Mouse (Mus musculus) CD4-positive, CD25-positive, alpha-beta regulatory T cell, adult 4 months (primary cell): ENCODE data around the gene Pank2. TPM values are rescaled to one million over a fixed set of nuclear protein-coding genes. Genes with fewer than 3 reads are reported as not detected.
"Not testable (repeated sequence)": the region's sequence is repeated elsewhere in the genome, so short reads cannot be mapped to it uniquely, and the experiment has no call there.

Source experiments
- ATAC-seq: one replicate; pipeline ENCODE4 v1.8.0; 2017
- polyA plus RNA-seq, 2 experiments: library from polyadenylated mRNA; unstranded; fragments of 100-300 nt; shearing (Covaris generic); gene quantifications; one replicate each; pipeline ENCODE4 v1.2.1; 2017

Pank2 gene
- polyA plus RNA-seq = 10 to 100 TPM in 1 of 2 experiments, 1 to 10 TPM in 1; 7.7 to 12.0 TPM

GRCm38 (mm10) chr2:131262213-131262672, at the start of gene Pank2:
Pank2 (plus strand) TSS chr2:131262495.
- peak; percentile 96 for ATAC-seq

- no peak for ATAC-seq
Measured at GRCm38 (mm10) chr2:131213773-131214172, 48.5 kb upstream of the Pank2 start.

- no peak for ATAC-seq
Measured at GRCm38 (mm10) chr2:131215941-131216858, 46.1 kb upstream of the Pank2 start.

GRCm38 (mm10) chr2:131220030-131220429, 42.3 kb upstream of the Pank2 start:
- no peak for ATAC-seq

GRCm38 (mm10) chr2:131221853-131222515, 40.3 kb upstream of the Pank2 start:
- ATAC-seq = no peak

DNA sequence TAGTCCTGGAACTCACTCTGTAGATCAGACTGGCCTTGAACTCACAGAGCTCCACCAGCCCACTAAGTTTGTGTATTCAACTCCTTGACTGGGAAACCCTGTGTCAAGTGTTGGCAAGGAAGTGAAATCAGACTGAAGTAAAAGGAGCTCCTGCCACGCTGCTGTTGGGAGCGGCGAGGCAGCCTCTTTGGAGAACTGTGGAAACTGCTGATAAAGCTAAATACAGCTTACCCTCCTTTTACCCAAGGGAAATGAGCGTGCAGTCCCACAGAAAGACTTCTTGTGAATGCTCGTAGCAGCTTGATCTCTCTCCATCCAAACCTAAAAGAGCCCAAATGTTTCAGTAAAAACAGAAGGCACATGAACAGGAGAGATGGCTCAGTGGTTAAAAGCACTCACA, 39.7 kb upstream of the Pank2 start:
- no peak for ATAC-seq

DNA sequence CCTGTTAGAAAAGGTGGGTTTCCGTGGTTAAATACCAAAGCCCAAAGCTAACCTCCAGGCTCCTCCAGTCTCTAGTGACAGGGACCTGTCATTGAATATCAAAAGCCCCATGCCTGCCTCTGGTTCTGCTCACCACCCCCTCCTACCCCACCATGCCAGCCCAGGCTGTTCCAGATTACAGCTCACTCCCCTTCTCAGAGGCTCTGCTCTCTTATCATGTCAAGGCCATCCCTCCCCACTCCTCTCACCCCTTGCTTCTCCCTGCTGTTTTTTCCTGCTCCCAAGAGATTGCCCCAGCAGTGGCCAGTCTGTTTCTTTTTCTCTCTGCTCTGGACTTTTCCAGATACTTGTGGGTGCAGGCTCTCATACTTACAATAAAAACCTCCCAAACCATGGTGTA, 38.7 kb upstream of the Pank2 start:
- no peak for ATAC-seq

- ATAC-seq = no peak
Measured at GRCm38 (mm10) chr2:131225178-131225577, 37.1 kb upstream of the Pank2 start.

DNA sequence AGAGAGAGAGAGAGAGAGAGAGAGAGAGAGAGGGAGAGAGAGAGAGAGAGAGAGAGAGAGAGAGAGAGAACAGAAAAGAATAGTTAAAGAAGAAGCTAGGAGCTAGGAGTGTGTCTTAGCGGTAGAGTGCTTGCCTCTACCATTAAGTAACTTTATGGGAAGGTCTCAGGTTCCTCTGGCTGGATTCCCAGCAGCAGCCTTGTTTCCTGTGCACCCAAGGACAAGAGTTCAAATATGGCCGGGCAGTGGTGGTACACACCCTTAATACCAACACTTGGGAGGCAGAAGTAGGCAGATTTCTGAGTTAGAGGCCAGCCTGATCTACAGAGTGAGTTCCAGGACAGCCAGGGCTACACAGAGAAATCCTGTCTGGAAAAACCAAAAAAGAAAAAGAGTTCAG, 35.6 kb upstream of the Pank2 start:
- ATAC-seq = not testable (repeated sequence)

DNA sequence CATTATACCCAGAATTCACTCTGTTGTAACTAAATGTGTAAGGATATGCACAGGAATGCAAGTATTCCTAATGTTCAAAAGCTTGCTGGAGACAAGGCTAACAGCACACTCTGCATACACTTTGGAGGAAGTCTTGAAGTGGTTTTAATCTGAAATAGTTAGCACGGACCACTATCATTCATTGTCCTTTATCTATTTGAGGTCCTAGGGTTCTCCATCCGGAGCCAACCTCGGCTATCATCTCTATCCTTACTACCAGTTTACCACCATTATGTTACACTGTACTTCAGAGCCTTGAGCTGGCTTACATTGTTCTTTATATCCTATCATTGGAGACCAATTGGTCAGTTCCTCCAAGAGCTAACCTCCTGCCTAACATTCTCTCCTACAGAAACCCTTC, 35.1 kb upstream of the Pank2 start:
- ATAC-seq = no peak

DNA sequence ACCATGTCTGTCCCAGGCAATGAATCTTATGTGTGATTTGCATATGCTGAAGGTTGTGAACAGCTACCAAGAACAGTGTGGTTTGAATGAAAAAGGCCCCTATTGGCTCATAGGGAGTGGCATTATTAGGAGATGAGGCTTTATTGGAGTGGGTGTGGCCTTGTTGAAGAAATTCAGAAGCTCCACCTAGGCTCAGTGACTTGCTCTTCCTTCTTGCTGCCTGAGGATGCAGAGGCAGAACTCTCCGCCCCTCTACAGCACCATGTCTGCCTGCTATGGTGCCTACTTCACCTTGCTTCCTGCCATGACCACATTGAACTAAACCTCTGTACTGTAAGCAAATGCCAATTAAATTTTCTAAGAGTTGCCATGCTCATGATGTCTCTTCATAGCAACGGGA, 29.7 kb upstream of the Pank2 start:
- no peak for ATAC-seq

- peak; percentile 99 for ATAC-seq
Measured at GRCm38 (mm10) chr2:131233307-131234126, 28.8 kb upstream of the Pank2 start, which contains the start of gene Mavs. Mavs (plus strand) TSS chr2:131234063.

GRCm38 (mm10) chr2:131234127-131234650, 28.1 kb upstream of the Pank2 start:
- ATAC-seq = peak; percentile 1

DNA sequence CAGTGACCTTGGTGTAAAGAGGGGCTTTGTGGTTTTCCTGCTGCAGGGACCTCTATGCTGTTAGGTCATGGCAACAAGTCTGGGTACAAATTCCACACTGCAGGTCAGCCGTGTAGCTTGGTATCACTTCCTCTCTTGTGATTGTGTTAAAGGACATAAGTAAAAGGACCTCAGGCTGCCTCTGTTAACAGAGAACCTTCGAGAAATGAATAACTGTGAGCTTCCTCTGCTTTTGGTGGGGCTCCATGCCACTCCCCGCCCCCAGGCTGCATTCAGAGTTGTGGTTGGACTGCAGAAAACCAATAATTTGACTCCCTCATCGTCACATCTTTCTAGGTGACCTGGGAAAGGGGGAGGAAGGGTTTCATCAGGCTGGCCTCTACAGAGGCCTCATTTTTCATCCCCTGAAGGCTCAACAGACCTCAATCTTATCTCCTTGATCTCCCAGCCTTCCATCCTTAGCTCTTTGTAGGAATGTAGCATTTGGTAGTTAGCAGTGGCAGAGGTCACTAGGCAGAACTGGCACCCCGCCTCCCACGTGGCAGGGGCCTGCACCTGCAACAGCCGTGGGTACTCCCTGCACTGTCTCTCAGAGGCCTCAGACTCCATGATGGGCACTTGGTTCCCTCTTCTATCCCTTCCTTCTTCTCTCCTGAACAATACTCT, 27.2 kb upstream of the Pank2 start:
- ATAC-seq = no peak

DNA sequence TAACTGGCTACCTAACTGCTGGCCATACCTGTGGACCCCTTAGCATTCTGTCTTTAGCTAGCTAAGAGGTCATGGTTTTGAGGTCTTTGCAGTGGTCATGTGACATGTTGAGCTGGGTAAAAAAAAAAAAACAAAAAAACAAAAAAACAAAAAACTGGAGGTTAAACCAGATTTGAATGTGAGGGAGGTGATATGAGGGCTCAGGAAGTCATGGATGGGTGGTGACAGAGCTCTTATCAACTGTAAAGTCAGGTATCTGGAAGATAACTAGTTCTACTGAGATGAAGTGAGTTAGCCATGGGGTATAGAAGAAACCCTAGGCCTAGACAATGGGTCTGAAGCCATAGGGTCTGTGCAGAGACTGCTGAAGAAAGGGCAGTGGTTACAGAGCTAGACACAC, 20.1 kb upstream of the Pank2 start:
- no peak for ATAC-seq

- no peak for ATAC-seq
Measured at GRCm38 (mm10) chr2:131242929-131243328, 19.4 kb upstream of the Pank2 start.

DNA sequence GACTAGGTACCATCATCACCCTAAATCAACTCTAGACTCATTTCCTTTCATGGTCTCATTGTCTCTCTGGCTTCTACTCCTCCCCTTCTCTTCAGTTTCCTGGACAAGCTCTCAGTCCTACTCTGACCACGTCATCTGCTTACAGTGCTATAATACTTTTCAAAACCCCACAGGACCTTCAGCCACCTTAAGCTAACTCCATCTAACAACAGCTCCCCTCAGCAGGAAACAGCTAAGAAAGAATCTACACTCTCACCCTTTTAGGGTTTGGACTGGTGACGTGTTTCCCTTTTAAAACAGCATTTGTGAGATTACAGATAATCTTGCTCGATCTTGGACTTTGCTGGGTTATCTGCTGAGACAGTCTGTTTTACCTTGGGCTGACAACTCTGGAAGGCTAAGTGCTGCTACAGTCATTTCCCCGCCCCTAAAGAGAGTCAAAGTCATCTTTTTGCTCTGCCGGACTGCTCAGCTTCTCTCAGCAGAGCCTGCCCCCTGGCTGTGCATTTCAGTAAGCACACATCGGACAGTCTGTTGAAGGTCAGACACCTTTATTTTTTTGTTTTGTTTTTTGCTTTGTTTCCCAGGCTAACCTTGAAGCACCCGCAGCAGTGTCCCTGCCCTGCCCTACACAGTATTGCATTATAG, 8.5 kb upstream of the Pank2 start:
- peak; percentile 87 for ATAC-seq

DNA sequence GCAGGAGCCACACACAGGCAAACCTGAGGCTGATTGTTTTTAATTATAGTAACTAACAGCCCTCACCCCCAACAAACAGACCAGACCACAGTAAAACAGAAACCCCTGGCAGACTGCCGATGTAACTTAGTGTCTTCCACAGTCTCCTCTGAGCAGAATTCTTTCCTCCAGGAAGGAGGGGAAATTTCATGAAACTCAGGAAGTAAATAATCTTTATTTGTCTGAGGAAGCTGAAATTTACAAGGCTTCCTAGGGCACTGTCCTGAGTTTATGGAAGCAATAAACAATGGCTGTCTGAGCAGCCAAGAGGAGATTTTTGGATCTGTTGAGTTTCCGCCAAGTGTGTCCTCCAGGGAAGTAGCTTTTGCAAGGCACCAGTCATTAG, 8.0 kb upstream of the Pank2 start:
- ATAC-seq = peak; percentile 35

GRCm38 (mm10) chr2:131255738-131256137, 6.6 kb upstream of the Pank2 start:
- no peak for ATAC-seq

DNA sequence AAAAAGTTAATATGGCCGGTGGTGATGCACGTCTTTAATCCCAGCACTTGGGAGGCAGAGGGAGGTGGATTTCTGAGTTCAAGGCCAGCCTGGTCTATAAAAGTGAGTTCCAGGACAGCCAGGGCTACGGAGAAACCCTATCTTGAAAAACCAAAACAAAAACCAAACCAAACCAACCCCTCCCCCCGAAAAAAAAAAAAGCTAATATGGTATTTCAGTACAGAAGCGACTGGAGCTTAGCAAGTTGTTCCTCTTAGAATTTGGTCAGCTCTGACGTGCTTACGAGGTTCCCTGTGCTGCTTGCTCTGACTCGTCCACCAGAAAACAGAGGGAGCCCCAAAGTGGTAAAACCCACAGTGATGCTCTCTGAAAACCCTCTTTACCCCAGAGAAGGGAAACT, 3.6 kb upstream of the Pank2 start:
- ATAC-seq = no peak

- ATAC-seq = no peak
Measured at GRCm38 (mm10) chr2:131260544-131261307, 1.6 kb upstream of the Pank2 start.
